Mouse (Mus musculus): Measurements from ENCODE around the gene Bcl2. TPM values are rescaled to one million over a fixed set of nuclear protein-coding genes. Genes with fewer than 3 reads are reported as not detected.
A peak's percentile ranks its signal among the peaks of the same experiment; 100 is the strongest.
"Not testable (repeated sequence)": the region's sequence is repeated elsewhere in the genome, so short reads cannot be mapped to it uniquely, and the experiment has no call there.

Bcl2 gene
- total RNA-seq, 2 experiments from 2014 or later: 1.4 to 2.2 TPM

GRCm38 (mm10) chr1:106559116-106559605, 154.9 kb downstream of the Bcl2 start:
- DNase-seq (ENCODE audit: low spot score): no peak

DNA sequence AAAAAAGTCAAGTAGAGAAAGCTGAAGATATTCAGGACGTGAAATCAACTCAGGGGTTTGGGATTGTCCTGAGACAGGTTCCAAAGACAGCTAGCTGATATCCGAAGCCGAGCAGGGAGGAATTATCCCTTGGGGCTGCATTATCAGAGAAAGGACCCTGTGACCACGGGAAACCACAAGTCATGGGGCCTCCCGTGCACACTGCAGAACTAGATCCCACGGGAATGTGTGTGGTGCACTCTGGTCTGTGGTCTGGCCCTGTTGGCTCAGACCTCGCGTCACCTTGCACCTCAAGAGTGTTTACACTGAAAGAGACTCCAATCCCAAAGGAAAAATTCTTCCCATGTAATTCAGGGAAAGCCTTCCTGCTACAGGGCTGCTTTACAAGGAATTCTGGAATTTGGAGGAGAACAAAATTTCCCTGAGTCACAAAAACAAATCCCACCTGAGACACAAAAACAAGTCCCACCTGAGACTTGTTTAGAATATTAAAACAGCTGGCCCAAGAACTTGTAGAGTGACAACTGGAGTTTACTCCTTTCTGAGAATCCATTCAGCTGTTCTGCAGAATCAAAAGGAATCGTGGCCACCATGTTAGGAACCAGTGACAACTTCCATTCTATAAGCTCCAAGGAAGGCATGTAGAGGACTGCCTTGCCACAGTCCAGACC, 158.4 kb downstream of the Bcl2 start:
- no peak for DNase-seq (ENCODE audit: low spot score)

DNA sequence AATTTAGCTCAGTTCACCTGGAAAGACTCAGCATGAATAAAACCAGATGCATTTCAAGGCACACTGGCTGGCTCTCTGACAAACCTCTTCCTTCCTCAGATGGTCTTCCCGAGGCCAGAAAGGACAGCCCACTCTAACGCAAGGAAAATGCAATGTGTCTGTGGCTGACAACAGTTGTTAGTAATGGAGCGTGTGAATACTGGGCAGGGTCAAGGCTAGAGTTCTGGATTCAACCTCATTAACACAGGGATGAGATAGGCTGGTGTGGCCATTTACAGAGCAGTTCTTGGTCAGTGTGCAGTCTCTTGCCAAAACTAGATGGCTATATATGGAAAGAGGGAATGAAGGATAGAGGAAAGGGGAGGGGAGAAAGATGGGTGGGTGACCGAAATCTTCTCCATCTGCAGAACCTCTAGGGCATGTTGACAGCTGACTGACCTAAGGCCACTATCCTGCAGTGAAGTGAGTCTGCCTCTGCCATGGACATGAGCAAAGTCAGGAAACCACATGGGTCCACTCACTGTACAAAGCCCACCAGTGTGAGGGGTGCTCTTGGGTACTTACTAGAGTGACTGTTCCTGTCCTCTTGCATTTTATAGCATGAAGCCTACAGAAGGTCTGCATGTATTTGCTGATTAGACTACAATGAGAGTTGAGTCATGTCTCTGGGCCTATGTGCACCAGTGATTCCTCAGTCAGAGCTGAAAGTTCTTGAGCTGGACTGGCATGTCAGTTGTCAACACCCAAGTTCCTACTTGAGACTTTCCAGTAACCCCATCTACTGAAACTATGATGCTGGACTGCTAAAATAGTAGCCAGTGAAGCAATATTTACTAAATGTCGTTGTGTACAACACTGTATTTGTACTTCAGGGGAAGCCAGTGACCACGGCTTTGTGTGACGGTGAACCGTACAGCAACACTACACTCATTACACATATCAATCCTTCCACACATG, 159.9 kb downstream of the Bcl2 start:
- no peak for DNase-seq (ENCODE audit: low spot score)

- no peak for DNase-seq (ENCODE audit: low spot score)
Measured at GRCm38 (mm10) chr1:106552856-106553255, 161.2 kb downstream of the Bcl2 start.

DNA sequence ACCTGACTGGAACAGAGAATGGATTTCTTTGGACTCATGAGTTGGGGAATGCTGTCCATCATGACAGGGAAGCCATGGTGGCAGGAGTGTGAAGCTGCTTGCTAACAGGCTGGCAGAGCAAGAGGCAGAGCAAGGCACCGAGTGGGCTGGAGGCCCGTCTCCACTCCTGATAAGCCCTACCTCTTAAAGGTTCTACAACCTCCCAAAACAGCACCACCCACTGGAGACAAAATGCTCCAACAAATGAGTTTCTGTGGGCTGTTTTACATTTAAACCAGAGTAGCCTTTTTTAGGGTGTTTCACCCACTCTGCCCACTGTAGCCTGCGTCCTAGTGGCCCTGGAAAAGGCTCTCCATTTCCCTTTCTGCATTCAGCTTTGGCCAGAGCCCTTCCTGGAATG, 163.5 kb downstream of the Bcl2 start:
- no peak for DNase-seq (ENCODE audit: low spot score)

- no peak for DNase-seq (ENCODE audit: low spot score)
Measured at GRCm38 (mm10) chr1:106549025-106549424, 165.0 kb downstream of the Bcl2 start.

DNA sequence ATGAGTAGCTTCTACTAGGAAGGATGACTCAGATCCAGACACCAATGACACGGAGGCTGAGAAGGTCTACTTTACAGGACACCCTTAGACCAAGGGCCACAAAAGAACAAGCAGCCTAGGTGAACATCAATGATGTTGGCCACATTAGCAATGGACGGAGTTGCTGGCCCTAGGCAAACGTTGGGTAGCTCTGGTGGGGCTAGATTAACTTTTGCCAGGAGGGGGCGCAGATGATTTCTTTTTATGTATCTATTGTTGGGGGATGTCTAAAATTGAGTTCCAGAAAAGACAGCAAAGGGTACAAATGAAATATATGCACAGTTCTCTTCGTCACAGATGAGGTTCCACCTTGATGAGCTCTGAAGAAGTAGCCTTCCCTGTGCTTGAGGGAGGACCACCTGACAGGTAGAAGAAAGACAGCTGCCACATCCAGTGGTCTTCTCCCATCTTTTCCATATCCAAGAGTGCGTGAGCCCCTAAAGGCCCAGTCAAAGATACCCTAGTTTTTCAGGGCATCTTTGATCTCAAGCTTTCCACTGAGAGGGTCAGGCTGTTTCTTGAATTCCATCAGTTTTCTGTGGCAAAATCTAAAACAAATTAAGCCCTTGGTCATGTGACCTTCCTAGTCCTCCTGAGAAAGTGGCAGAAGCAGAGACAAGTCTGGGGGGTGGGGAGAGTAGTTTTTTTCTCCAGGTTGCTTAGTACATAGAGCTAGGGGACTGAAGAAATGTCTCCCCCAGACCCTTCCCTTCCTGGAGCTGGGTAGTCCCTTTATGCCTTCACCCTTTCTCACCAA, 169.1 kb downstream of the Bcl2 start:
- peak; percentile 30 for DNase-seq (ENCODE audit: low spot score)

- peak; percentile 32 for DNase-seq (ENCODE audit: low spot score)
Measured at GRCm38 (mm10) chr1:106542731-106543130, 171.3 kb downstream of the Bcl2 start.

- DNase-seq (ENCODE audit: low spot score): no peak
Measured at GRCm38 (mm10) chr1:106541851-106542250, 172.2 kb downstream of the Bcl2 start.

DNA sequence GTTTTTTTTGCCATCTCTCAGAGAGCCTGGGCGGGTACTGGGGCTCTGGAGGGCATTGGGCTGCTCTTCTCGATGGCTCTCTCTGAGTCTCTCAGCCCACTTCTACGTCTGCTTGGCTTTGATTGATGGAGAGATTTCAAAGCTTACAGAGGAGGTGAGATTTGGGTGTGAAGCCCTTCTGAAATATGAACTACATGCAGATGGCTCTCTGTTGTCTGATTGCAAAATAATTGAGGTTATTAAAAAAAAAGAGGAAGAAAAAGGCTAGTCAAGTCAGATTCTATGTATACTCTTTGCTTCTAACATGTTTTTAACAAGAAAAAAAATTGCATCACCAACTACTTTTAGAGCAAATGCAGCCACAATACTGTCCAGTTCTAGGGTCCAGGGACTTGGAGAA, 173.9 kb downstream of the Bcl2 start:
- DNase-seq (ENCODE audit: low spot score): no peak

DNA sequence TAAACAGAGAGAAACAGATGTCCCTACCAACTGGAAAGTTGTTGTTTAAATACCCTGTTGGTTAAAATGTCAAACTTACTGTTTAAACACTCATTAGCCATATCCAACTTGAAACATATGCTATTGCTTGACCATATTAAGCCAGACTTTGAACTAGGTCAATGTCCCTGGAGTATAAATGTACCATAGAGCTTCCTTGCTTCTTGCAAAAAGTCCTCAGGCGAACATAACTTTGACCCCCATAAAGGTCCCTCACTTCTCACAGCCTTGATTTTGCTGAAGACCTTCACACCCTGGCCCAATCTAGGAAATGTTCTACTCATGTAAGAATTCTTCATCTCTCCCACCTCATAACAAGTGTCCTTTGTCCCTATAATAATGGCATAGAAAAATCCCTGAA, 175.0 kb downstream of the Bcl2 start:
- no peak for DNase-seq (ENCODE audit: low spot score)

DNA sequence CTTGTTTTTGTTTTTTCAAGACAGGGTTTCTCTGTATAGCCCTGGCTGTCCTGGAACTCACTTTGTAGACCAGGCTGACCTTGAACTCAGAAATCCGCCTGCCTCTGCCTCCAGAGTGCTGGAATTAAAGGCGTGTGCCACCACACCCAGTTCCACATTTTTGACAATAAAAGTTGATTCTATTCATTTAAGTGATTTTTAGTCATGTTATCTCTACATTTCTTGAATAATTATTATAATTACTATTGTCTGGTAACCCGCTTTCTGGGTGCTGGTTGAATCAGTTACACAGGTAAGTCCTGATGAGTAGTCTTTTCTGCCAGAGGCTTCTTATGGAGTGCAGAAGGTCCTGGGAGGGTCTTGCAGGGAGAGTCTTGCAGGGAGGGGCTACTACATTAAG, 179.2 kb downstream of the Bcl2 start:
- DNase-seq (ENCODE audit: low spot score): not testable (repeated sequence)

GRCm38 (mm10) chr1:106529570-106529969, 184.5 kb downstream of the Bcl2 start:
- DNase-seq (ENCODE audit: low spot score): no peak

DNA sequence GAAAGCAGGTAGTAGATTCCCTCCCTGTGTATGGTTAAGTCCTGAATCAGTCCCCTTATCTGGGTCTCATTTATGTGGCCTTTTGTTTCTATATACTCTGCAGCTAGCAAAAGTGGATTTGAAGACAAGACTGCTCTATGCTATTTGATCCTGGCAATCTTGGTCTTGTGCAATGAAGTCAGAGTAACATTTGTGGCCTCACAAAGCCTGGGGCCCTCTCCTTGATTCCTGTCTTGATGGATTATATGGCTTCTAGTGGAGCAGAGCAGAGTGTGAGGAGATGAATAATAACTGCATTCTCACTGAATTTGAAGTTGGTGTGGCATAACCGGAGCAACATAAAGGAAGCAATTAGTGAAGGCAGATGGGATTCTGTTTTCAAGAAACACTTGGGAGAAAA, 186.5 kb downstream of the Bcl2 start:
- DNase-seq (ENCODE audit: low spot score): no peak

- DNase-seq (ENCODE audit: low spot score): peak; percentile 80
Measured at GRCm38 (mm10) chr1:106526751-106527150, 187.3 kb downstream of the Bcl2 start.

DNA sequence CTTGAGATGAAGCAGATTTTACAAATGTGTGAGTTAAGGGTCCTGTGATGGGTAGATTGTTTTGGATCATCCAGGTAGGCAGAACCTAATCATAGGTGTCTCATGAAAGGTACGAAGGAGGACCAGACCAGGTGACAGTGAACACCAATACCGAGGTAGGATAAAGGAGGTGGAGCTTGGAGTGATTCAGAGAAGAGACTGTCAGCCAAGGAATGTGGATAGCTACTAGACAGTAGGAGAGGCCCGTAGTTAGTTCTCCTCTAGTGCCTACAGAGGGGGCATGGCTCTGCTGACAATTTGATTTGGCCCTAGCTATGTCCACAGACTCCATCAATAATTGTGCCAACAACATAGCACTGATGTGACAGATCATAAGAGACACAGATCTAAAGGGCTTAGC, 188.0 kb downstream of the Bcl2 start:
- no peak for DNase-seq (ENCODE audit: low spot score)

DNA sequence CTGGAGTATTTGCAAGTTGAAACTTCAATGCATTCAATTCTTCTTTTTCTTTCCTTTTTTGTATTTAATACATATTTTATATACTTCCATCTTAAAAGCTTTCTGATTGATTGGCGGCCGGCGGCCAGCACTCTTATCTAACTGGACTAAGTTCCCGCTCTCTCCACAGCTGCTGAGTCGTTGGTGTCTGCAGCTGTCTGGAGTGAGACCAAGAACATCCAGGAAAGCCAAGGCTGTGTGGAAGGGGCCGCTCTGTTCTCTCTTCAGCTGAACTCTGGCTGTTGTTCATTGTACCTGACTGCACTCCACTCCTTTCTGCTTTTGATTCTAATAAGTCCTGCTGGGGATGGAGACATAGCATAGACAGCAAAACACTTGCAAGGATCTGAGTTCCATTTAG, 190.3 kb downstream of the Bcl2 start:
- DNase-seq (ENCODE audit: low spot score): peak; percentile 56

- no peak for DNase-seq (ENCODE audit: low spot score)
Measured at GRCm38 (mm10) chr1:106523009-106523408, 191.1 kb downstream of the Bcl2 start.

GRCm38 (mm10) chr1:106517591-106518177, 196.4 kb downstream of the Bcl2 start:
- no peak for DNase-seq (ENCODE audit: low spot score)

GRCm38 (mm10) chr1:106517099-106517498, 197.0 kb downstream of the Bcl2 start:
- no peak for DNase-seq (ENCODE audit: low spot score)

DNA sequence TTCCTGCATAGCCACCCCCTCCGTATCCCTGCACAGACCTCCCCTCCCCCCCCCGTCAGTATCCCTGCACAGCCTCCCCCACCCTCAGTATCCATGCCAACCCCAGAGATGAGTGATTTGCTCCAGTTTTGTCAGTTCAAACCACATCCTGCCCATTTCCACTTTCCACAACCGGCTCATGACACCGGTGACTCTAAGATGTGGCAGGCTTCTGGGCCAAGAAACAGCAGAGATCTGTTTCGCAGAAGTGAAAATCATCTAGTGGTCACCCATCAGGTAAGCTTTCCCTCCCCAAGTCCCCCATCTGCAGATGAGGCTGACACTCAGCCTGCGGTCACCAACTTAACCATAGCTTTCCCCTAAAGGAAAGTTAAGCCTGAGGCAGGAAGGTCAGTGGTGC, 198.5 kb downstream of the Bcl2 start:
- DNase-seq (ENCODE audit: low spot score): no peak
